Mouse (Mus musculus) heart, adult 2 months (tissue): ENCODE data around the gene Napsa. TPM values are rescaled to one million over a fixed set of nuclear protein-coding genes. Genes with fewer than 3 reads are reported as not detected.
A peak's percentile ranks its signal among the peaks of the same experiment; 100 is the strongest.

ENCODE experiments used
- DNase-seq, 2 experiments: peaks; one replicate each; pipeline ENCODE4 v3.0.0; 2021
- H3K27ac ChIP-seq: fragments of 200-600 bp; 2 replicates; pipeline ENCODE4 v1.8.1; 2022
- H3K27me3 ChIP-seq: fragments of 200-500 bp; 2 replicates; pipeline ENCODE4 v1.6.1; 2012; ENCODE audit warnings: mild to moderate bottlenecking, low read length, inconsistent platforms, mixed read lengths; ENCODE audit not compliant: control insufficient read depth, insufficient read depth
- H3K36me3 ChIP-seq: fragments of 200-500 bp; 2 replicates; pipeline ENCODE4 v1.6.1; 2012; ENCODE audit warnings: low read length, inconsistent platforms; ENCODE audit not compliant: control insufficient read depth, insufficient read depth
- H3K4me1 ChIP-seq: fragments of 200-500 bp; 2 replicates; pipeline ENCODE4 v1.6.1; 2011; ENCODE audit warnings: low read length; ENCODE audit not compliant: control insufficient read depth, insufficient read depth
- H3K4me3 ChIP-seq: fragments of 200-600 bp; 2 replicates; pipeline ENCODE4 v1.8.1; 2022
- H3K79me2 ChIP-seq: fragments of 200-500 bp; replicated peaks from 2 replicates; pipeline ENCODE4 v1.6.1; 2012; ENCODE audit warnings: mild to moderate bottlenecking, inconsistent platforms, low read length, moderate library complexity, mixed read lengths; ENCODE audit not compliant: control insufficient read depth, insufficient read depth
- H3K9ac ChIP-seq: fragments of 200-500 bp; 2 replicates; pipeline ENCODE4 v1.6.1; 2012; ENCODE audit warnings: low read depth, mild to moderate bottlenecking, control low read depth, inconsistent platforms, low read length, mixed read lengths
- CTCF ChIP-seq: fragments of 200-600 bp; IDR thresholded peaks from 2 replicates; pipeline ENCODE4 v1.8.1; 2022; ENCODE audit warnings: antibody characterized with exemption, mild to moderate bottlenecking, moderate library complexity
- EP300 ChIP-seq: fragments of 200-500 bp; IDR thresholded peaks from 2 replicates; pipeline ENCODE4 v1.6.1; 2011; ENCODE audit warnings: low read depth, low read length, control low read depth; ENCODE audit not compliant: insufficient read depth
- POLR2A ChIP-seq: fragments of 200-500 bp; IDR thresholded peaks from 2 replicates; pipeline ENCODE4 v1.6.1; 2011; ENCODE audit warnings: mild to moderate bottlenecking, low read depth, low read length, control low read depth; ENCODE audit not compliant: insufficient read depth
- WGBS: fragments of 180-500 bp; shearing (Covaris S2); methylation state at CpG from one replicate; pipeline ENCODE4 v1.1.7; 2018; 5-methylcytosine and 5-hydroxymethylcytosine counted together
- intact Hi-C: fragments of 180-260 bp; cut with DNase I; formaldehyde crosslinking; loops from one replicate; pipeline ENCODE4 v1.15.1; 2025
- polyA plus RNA-seq: library from polyadenylated mRNA; depleted of rRNA; stranded (reverse); fragments of >200 nt; gene quantifications from 2 replicates; pipeline ENCODE4 v1.2.3, GENCODE M21; 2012
- total RNA-seq, 2 experiments: library from RNA; stranded (reverse); gene quantifications; 2 replicates each; pipeline ENCODE4 v1.2.3; 2021

Gene Napsa
- total and polyA plus RNA-seq, 3 experiments = 0.76 to 4.7 (median 1.3) TPM

- WGBS = 7% methylated on average over 40 of the region's 40 CpGs
These were observed 44.4 kb upstream of the Napsa start for GRCm38 (mm10) chr7:44527483-44528398.

GRCm38 (mm10) chr7:44529518-44529917, 42.7 kb upstream of the Napsa start:
- TF ChIP-seq CTCF (no peak), POLR2A (no peak), EP300 (no peak)
- Histone ChIP-seq H3K79me2 (no peaks in the 10 kb centered on the region), H3K36me3 (no peaks in the 10 kb centered on the region), H3K4me3 (no peak overlapping the region), H3K27ac (no peak overlapping the region), H3K9ac (no peak overlapping the region), H3K27me3 (no peaks in the 10 kb centered on the region), H3K4me1 (peaks cover 4% of the 10 kb centered on the region)
- intact Hi-C loops = no loop called here
- WGBS = 73% methylated on average over 5 of the region's 5 CpGs
- DNase-seq = no peak

More at GRCm38 (mm10) chr7:44527483-44528398, 44.4 kb upstream of the Napsa start:
- Histone ChIP-seq H3K79me2 (no peaks in the 10 kb centered on the region), H3K27ac (peak overlapping the region; percentile 84), H3K4me1 (peaks cover 4% of the 10 kb centered on the region), H3K27me3 (no peaks in the 10 kb centered on the region), H3K4me3 (peak overlapping the region; percentile 55), H3K36me3 (no peaks in the 10 kb centered on the region), H3K9ac (peak overlapping the region; percentile 60)
- DNase-seq = peak; percentile 77 to 85
- TF ChIP-seq POLR2A (peak; percentile 52; the same call in 1 of the 2 replicates), EP300 (no peak), CTCF (peak; percentile 83)
- intact Hi-C loops = loop anchor here (2.0 kb wide), 1 partner anchor 19 kb away; no protein-coding TSS in a partner anchor

GRCm38 (mm10) chr7:44530507-44530906, 41.7 kb upstream of the Napsa start:
- Histone ChIP-seq H3K27ac (no peak overlapping the region), H3K36me3 (no peaks in the 10 kb centered on the region), H3K4me1 (peaks cover under 1% of the 10 kb centered on the region), H3K27me3 (no peaks in the 10 kb centered on the region), H3K4me3 (no peak overlapping the region), H3K79me2 (no peaks in the 10 kb centered on the region), H3K9ac (no peak overlapping the region)
- DNase-seq = no peak
- intact Hi-C loops = no loop called here
- no peak for TF ChIP-seq EP300
- TF ChIP-seq POLR2A = no peak
- no peak for TF ChIP-seq CTCF
- 79% methylated on average over 3 of the region's 3 CpGs for WGBS

GRCm38 (mm10) chr7:44531207-44531606, 41.0 kb upstream of the Napsa start:
- no peak overlapping the region for H3K9ac ChIP-seq
- no peak overlapping the region for H3K4me3 ChIP-seq
- H3K27me3 ChIP-seq = no peaks in the 10 kb centered on the region
- DNase-seq = no peak
- no peak overlapping the region for H3K27ac ChIP-seq
- WGBS = 26% methylated on average over 5 of the region's 5 CpGs
- TF ChIP-seq POLR2A (no peak), EP300 (no peak)
- H3K79me2 ChIP-seq = no peaks in the 10 kb centered on the region
- H3K36me3 ChIP-seq = no peaks in the 10 kb centered on the region
- intact Hi-C loops = no loop called here
- H3K4me1 ChIP-seq = no peaks in the 10 kb centered on the region

GRCm38 (mm10) chr7:44531946-44532732, 40.0 kb upstream of the Napsa start, which contains the start of gene Spib:
Gene Spib, minus strand, starts transcription at chr7:44532071.
- Histone ChIP-seq H3K4me1 (no peaks in the 10 kb centered on the region), H3K9ac (no peak within 1 kb of the TSS), H3K79me2 (no peaks in the 10 kb centered on the region), H3K36me3 (no peaks in the 10 kb centered on the region), H3K27me3 (no peaks in the 10 kb centered on the region), H3K4me3 (no peak within 1 kb of the TSS), H3K27ac (no peak within 1 kb of the TSS)
- intact Hi-C loops = no loop called here
- DNase-seq = no peak
- WGBS = 77% methylated on average over 4 of the region's 4 CpGs
- TF ChIP-seq CTCF = no peak
- no peak for TF ChIP-seq EP300
- TF ChIP-seq POLR2A = no peak
